Mouse (Mus musculus): ENCODE results near the gene Klhl34.

GRCm38 (mm10) chrX:157809721-157810120, 8.5 kb upstream of the Klhl34 start:
- TF ChIP-seq CTCF (IDR thresholded peaks at IDR 0.05; ENCODE audit: insufficient read depth, low read depth, low read length) (no peak), POLR2A (IDR thresholded peaks at IDR 0.05; ENCODE audit: insufficient read depth, low read depth, low read length) (no peak)
